Mouse (Mus musculus): ENCODE data around the gene Sult4a1.

Sult4a1 gene

GRCm38 (mm10) chr15:84096051-84096450 lies 9.5 kb downstream of the Sult4a1 start:
- DNase-seq (ENCODE audit: low spot score): no peak

- DNase-seq (ENCODE audit: low spot score): no peak
Observed at GRCm38 (mm10) chr15:84094921-84095320, 10.6 kb downstream of the Sult4a1 start.

- no peak for DNase-seq (ENCODE audit: low spot score)
Observed at GRCm38 (mm10) chr15:84086775-84087174, 18.8 kb downstream of the Sult4a1 start.

GRCm38 (mm10) chr15:84086364-84086763 lies 19.2 kb downstream of the Sult4a1 start:
- DNase-seq (ENCODE audit: low spot score): no peak

GRCm38 (mm10) chr15:84080069-84080468 lies 25.5 kb downstream of the Sult4a1 start:
- DNase-seq (ENCODE audit: low spot score): no peak

GRCm38 (mm10) chr15:84079519-84079918 lies 26.0 kb downstream of the Sult4a1 start:
- DNase-seq (ENCODE audit: low spot score): no peak

- DNase-seq (ENCODE audit: low spot score): no peak
Observed at GRCm38 (mm10) chr15:84078667-84079066, 26.9 kb downstream of the Sult4a1 start.

- no peak for DNase-seq (ENCODE audit: low spot score)
Observed at GRCm38 (mm10) chr15:84077151-84077550, 28.4 kb downstream of the Sult4a1 start.

- no peak for DNase-seq (ENCODE audit: low spot score)
Observed at GRCm38 (mm10) chr15:84074705-84075185, 30.8 kb downstream of the Sult4a1 start.

GRCm38 (mm10) chr15:84073911-84074704 lies 31.4 kb downstream of the Sult4a1 start:
- peak; percentile 83 for DNase-seq (ENCODE audit: low spot score)

GRCm38 (mm10) chr15:84073058-84073457 lies 32.5 kb downstream of the Sult4a1 start:
- no peak for DNase-seq (ENCODE audit: low spot score)

GRCm38 (mm10) chr15:84072226-84072625 lies 33.3 kb downstream of the Sult4a1 start:
- DNase-seq (ENCODE audit: low spot score): peak; percentile 85

- peak; percentile 46 for DNase-seq (ENCODE audit: low spot score)
Observed at GRCm38 (mm10) chr15:84070116-84070676, 35.4 kb downstream of the Sult4a1 start.

- no peak for DNase-seq (ENCODE audit: low spot score)
Observed at GRCm38 (mm10) chr15:84069455-84070050, 36.0 kb downstream of the Sult4a1 start.

- DNase-seq (ENCODE audit: low spot score): no peak
Observed at GRCm38 (mm10) chr15:84065701-84066100, 39.9 kb downstream of the Sult4a1 start.

GRCm38 (mm10) chr15:84065140-84065539 lies 40.4 kb downstream of the Sult4a1 start, which contains the start of gene Efcab6:
Efcab6 (minus strand) TSS chr15:84065379.
- no peak for DNase-seq (ENCODE audit: low spot score)

GRCm38 (mm10) chr15:84058841-84059240 lies 46.7 kb downstream of the Sult4a1 start:
- DNase-seq (ENCODE audit: low spot score): no peak

GRCm38 (mm10) chr15:84056083-84056482 lies 49.5 kb downstream of the Sult4a1 start:
- no peak for DNase-seq (ENCODE audit: low spot score)

- peak; percentile 81 for DNase-seq (ENCODE audit: low spot score)
Observed at GRCm38 (mm10) chr15:84053859-84054258, 51.7 kb downstream of the Sult4a1 start.

- no peak for DNase-seq (ENCODE audit: low spot score)
Observed at GRCm38 (mm10) chr15:84053240-84053639, 52.3 kb downstream of the Sult4a1 start.

GRCm38 (mm10) chr15:84052390-84052789 lies 53.2 kb downstream of the Sult4a1 start:
- no peak for DNase-seq (ENCODE audit: low spot score)

- DNase-seq (ENCODE audit: low spot score): no peak
Observed at GRCm38 (mm10) chr15:84049570-84049969, 56.0 kb downstream of the Sult4a1 start.

GRCm38 (mm10) chr15:84045562-84045961 lies 60.0 kb downstream of the Sult4a1 start:
- no peak for DNase-seq (ENCODE audit: low spot score)

Data from MN1 (cell line).